Mouse (Mus musculus) large intestine, adult 2 months (tissue): ENCODE measurements around the gene D430041D05Rik. TPM values are rescaled to one million over a fixed set of nuclear protein-coding genes. Genes with fewer than 3 reads are reported as not detected.
A peak's percentile ranks its signal among the peaks of the same experiment; 100 is the strongest.
"Not testable (repeated sequence)": the region's sequence is repeated elsewhere in the genome, so short reads cannot be mapped to it uniquely, and the experiment has no call there.

Source experiments
- DNase-seq: peaks from one replicate; pipeline ENCODE4 v3.0.0-alpha.2; 2012; ENCODE audit warnings: low read depth, low spot score
- WGBS: fragments of 180-500 bp; shearing (Covaris S2); methylation state at CpG from one replicate; pipeline ENCODE4 v1.1.7; 2018; 5-methylcytosine and 5-hydroxymethylcytosine counted together
- polyA plus RNA-seq: library from polyadenylated mRNA; depleted of rRNA; stranded (reverse); fragments of >200 nt; gene quantifications from 2 replicates; pipeline ENCODE4 v1.2.3, GENCODE M21; 2012

Gene D430041D05Rik
- polyA plus RNA-seq, 1 experiment: not detected

DNA sequence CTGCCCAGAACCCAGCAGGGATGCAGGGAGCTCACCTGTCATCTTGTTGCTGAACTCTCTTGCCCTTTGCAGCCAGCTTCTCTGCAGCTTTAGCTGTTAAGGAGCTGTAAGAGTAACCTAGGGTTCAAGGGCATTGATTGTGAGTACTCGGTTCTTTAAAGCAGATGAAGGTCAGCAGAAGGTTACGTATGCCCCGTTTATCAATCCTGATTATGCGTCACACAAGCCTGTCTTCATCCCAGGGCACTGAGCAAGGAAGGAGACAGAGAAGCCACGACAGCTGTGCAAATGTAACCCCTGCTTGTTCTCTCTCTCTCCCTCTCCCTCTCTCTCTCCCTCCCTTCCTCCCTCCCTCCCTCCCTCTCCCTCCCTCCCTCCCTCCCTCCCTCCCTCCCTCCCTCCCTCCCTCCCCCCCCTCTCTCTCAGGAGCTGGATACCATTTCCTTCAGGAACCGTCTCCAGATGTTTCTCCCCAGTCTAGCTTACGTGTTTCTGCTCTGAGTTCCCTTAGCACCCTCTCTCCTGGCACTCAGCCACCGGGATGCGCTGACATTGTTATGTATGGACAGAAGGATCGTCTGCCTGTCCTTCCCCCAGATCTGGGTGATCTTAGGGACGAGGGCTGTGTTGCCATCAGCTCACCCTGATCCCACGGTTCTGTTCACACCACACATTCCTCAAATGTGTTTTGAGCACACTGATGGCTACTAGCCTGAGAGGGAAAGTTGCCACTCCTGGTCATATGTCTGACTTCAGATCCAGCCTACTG lies 277.6 kb downstream of the D430041D05Rik start:
- no peak for DNase-seq
- 24% methylated on average over 12 of the region's 12 CpGs for WGBS

DNA sequence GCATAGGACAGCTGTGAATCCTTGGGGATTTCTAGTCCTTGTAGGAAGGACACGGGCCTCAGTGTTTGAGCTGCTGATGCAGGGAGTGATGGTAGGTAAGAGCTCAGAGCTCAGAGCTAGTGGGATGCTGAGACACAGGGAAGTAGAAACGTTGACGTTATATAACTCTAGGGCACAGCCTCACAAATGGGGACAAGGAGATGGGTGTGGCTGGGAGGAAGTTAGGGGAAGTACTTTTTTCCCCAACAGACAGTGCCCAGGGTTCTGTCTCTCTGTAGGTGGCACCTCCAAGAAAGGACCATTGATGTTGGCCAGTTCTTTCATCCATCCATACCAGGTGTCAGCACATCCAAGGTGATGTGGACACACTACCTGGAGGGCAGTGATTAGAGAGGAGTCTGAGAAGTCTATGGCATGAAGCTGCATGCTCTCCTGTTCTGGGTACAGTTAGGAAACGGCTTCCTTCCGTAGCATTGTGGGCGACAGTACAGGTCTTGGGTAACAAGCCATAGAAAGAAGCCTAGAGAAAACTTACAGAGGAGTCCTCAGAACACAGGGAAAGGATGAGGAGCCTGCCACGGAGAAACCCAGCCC lies 278.4 kb downstream of the D430041D05Rik start:
- DNase-seq: no peak
- WGBS: 65% methylated on average over 7 of the region's 7 CpGs

DNA sequence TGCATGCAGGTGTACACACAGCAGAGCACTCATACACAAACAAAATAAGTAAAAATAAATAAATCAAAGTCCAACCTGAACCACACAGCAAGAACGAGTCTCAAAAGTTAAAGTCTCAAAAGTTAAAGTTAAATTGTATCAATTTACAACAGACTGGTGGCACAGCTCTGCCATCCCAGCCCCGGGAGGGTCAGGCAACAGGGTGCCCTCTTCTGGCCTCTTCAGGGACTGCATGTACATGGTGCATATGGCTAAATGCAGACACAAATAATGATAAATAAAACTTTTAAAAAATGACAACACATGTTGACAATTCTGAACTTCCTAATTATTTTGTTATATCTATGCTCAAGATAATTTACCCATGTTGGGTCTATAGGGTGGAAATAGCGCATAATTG lies 279.8 kb downstream of the D430041D05Rik start:
- WGBS: 49% methylated on average over 3 of the region's 3 CpGs
- DNase-seq: no peak

DNA sequence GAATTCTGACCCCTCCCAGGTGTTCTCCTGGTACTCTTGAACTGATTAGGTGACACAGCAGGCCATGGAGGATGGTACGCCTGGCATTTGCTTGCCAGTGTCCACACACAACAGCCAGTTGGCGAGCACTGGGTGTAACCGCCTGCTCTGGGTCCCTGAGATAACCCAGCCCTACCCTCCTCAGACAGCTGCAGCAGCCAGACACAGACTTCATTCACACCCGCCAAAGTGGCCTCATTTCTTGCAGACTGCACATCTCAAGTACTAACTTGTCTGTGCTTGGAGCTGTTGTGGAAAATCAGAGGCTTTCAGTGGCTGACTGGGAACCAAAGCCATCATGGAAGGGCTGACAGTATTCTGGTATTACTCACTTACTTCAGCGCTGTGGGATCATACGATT lies 280.6 kb downstream of the D430041D05Rik start:
- WGBS: 39% methylated on average over 6 of the region's 6 CpGs
- no peak for DNase-seq

DNA sequence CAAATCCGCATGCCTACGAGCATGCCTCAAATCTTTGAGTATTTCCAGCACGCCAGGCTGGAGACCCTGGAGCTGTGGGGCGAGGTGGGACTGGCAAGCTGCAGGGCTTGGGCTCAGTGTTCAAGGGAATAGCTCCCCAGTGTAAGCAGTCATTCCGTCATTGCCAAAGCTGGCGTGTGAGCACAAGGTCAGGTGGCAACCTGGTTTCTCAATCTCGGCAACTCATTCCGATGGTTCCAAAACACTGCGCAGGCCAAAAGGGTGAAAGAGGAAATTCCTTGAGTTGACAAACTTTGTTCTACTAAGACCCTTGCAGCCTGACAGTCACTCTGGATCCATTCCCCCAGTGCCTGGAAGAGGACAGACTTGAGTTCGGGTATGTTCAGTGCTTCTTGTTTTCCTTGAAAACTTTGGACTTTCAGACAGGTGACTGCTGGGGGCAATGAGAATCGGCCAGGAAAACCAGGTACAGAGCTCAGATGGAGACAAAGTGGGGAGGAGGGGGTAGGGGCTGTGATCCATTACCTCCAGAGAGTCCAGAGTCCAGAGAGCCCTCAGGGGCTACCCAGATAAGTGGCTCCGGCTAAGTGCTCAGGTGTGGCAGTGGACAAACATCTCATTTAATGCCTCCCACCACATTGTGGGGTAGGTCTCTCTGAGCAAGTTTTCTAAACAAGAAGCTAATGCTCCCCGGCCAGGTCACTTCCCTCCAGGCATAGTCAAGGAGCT lies 281.8 kb downstream of the D430041D05Rik start:
- 68% methylated on average over 13 of the region's 13 CpGs for WGBS
- DNase-seq: no peak

DNA sequence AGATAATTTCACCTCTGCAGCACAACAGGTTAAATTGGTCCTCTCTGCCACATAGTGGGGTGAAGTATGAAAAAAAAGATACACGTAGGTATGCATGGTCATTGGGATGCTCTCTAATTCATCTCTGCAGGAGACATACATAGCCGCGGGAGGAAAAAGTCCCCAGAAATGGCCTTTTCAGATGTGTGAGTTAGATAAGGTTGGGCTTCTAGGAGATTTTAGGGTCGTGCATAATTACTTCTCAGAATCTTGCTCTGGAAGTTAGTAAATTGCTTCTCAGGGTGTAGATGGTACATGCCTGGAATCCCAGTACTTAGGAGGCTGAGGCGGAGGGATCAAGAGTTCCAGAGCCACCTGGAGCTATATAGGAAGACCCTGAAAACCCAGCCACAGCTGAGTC lies 286.7 kb downstream of the D430041D05Rik start:
- 75% methylated on average over 5 of the region's 5 CpGs for WGBS
- DNase-seq: no peak

DNA sequence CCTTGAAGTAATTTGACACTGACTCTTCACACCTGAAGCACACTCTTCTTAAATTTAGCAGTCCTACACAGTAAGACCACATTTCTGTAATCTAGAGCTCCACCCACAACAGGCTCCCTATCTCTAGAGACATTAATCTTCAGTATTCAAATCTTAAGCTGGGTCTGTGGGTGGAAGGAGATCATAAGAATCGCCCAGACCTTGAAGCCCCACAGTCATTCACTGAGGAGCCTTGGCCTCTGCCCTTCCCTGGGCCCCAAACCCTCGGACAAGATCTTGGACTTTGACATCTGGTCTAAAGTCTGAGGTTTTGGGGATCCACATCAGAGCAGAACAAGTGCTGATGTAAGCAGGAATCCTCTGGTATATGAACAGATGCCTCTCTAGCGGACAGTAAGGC lies 287.3 kb downstream of the D430041D05Rik start:
- 42% methylated on average over 3 of the region's 3 CpGs for WGBS
- DNase-seq: no peak

DNA sequence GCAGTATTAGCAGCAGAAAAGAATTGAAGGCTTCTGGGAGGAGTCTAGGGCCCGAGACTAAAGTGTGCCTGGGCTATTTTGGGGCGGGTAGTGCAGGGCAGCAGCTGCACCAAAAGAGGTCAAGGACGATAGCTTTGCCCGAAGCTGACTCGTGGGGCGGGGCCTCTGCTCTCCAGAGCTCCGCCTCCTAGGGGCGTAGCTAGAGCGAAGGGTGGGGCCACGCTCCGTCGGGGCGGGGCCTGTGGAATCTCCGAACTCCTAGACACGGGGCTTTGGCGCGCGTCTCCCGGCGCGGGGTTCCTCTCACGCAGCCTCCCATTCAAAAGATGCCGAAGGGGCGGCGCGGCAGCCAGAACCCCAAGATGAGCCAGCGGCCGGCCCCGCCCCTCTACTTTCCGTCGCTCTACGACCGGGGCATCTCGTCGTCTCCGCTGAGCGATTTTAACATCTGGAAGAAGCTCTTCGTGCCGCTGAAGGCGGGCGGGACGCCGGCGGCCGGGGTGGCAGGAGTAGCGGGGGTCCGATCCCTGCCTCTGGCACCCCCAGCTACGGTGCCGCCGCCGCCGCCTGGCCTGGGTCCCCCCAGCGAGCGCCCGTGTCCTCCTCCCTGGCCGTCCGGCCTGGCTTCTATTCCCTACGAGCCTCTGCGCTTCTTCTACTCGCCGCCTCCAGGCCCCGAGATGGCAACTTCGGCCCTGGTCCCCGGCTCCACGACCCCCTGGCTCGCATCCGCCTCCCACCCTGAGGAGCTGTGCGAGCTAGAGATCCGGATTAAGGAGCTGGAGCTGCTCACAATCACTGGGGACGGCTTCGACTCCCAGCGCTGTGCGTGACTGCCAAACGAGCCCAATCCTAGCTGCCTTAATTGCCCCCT lies 288.1 kb downstream of the D430041D05Rik start, which contains the start of gene A930018P22Rik:
TSS of gene A930018P22Rik (plus strand) at position 265 of the 874 bp plus-strand sequence.
- WGBS: 2% methylated on average over 74 of the region's 74 CpGs
- DNase-seq: peak; percentile 47

DNA sequence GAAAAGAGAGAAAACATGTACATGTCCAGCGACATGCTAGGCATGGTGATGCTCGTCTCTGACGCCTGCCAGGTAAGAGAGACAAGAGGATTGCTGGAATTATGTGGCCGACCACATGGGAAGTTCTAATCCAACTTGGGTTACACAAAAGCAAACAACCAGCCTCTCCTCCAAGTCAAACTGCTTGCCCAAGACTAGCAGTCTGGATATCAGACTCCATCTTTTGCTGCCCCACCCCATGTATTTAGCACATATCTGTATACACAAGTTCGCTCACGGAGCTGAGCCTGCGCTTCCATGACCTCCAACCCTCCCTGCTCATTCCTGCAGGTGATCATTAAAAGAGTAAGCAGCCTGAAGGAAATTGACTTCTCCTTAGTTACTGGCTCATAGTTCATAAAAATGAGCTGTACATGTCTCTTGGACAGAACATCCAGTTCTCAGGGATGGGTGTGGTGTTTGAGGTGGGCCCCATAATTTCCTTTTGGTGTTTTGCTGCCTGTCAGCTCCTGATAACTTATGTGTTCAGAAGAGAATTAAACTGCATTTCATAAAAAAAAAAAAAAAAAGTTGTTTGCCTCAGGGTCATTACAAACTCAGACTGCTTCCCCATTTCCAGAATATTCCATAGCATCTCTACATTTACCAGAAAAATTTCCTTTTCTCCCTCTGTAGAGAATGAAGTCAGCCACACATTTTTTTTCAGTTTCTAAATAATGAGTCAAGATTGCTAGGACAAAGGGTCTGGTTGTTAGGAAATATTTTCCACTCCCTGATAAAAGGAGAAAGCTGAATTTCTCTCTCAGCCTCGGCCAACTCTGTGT lies 288.9 kb downstream of the D430041D05Rik start:
- 48% methylated on average over 8 of the region's 8 CpGs for WGBS
- no peak for DNase-seq

DNA sequence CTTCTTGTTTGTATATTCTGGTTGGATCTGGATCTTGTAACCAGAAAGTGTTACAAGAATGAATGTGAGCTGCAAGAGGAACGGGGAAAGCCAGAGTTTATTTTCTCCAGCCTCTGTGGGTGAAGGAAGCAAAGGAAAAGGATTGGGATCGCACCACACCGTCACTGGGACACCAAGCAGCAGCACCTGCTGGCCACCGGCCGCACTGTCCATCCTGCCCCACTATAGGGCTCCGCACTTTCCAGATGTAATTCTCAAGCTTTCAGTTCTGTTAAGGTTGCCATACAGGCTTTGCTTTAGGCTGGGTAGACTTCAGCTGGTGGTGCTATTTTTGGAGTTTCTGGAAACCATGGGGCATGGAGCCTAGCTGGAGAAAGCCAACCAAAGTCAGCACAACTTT lies 290.5 kb downstream of the D430041D05Rik start:
- DNase-seq: no peak
- WGBS: 68% methylated on average over 6 of the region's 6 CpGs

DNA sequence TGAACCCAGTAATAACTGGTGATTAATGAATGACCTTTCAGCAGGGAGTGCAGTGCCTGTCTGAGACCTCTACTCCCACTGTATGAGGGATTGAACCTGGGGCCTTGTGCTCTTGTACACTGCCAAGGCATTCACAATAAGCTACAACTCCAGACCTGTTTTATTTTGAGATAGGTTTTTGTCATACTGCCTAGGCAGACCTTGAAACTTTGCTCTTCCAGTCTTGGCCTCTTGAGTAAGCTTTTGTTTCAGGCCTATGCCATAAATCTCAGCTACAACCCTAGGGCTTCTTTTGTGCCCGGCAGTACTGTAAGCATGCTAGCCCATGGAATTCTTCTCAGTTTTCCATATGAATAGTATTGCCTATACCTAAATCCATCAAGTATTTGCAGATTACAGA lies 291.7 kb downstream of the D430041D05Rik start:
- WGBS: 52% methylated on average over 1 of the region's 1 CpGs

DNA sequence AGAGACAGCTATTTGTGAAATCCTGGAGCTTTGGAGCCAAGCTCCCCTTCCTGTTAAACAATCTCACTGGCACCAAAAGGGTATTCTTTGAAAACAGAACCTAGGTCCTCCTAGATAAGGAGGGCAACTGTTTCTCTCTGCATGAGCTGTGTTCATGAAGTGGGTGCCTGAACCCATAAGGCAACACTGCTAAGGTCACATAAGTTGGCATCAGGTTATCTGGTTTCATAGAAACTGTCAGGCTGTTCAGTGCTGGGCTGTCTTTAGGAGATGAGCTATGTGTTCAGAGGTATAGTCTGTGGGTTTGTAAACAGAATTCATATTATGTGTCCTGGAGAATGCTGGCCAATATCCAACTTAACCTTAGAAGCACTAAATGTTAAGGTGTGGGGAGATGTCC lies 293.6 kb downstream of the D430041D05Rik start:
- DNase-seq: not testable (repeated sequence)

More for the DNA sequence above, 291.7 kb downstream of the D430041D05Rik start:
- no peak for DNase-seq

DNA sequence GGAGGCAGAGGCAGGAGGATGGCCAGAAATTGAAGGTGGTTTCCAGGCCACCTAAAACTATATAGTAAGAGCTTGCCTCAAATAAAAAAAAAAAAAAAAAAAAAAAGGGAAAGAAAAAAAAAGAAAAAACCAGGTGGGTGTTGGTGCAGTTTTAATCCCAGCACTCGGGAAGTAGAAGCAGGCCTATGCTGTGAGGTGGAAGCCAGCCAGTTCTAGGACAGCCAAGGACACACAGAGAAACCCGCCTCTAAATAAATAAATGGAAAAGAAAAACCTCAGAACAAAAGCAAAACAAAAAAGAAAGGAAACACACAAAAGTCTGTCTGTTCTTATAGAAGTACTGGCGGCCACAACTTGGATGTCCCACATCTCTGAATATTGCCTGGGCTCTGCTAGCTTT lies 295.9 kb downstream of the D430041D05Rik start:
- 63% methylated on average over 3 of the region's 3 CpGs for WGBS
- no peak for DNase-seq

DNA sequence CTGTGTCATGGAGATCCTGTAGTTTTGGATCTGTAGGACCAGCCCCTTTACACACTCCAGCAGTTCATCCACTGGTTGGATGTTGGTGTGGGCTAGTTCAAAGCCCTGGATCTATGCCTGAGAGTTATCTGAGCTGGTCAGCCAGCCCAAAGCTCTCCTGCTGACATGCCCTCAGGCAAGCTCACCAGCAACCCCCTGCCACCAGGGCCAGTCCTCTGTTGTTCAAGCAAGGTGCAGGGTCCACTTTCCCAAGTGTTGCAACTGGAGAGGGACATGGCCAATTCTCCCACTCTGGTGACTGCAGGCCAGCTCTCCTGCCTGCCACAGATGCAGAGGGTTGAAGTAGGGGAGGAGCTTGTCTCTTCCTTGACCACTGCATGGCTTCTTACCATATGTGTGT lies 297.2 kb downstream of the D430041D05Rik start:
- not testable (repeated sequence) for DNase-seq

DNA sequence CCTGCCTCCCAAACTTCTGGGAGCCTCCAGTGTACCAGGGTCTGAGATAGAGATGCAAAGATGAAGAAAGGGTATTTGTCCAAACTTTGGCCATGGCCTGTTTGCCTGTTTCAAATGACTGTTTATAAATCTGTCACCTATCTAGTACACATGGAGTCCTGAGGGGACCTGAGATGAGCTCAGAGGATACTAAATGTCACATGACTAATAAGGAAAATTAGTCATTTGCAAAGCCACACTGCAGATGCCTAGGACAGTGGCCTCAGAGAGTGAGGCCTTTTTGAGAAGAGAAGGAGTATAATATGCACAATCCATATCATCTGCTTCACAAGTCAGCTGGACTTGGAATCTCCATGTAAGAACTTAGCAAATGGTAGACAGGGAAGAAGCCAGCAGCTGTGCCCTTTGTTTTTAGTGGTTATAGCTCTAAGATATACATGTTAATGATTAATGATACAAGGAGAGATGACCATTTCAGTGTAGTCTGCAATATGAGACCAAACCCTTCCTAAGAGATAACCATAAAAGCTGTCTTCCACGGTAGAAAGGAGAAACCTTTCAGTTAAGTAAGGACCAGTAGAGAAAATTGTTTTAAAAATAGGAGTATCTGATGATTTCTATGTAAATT lies 299.5 kb downstream of the D430041D05Rik start:
- WGBS: no CpG with 5 or more reads among the region's 1 CpGs
- not testable (repeated sequence) for DNase-seq

DNA sequence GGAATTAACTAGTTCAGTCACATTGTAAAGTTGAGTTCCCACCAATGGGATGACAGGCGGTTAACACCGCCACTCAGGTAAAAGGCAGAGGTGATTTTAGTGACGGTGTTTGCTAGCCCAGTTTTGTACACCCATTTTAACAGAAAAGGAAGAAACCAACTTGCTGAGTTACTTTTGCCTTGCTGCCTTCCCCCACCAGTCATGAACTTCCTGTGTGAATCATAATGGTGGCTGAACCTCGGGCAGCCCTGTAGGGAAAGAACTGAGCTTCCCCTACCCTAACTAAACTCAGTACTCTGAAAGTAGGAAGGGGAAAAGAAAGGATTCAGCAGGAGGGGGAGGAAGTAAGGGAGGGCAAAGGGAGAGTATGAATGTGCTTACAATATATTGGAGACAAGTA lies 300.8 kb downstream of the D430041D05Rik start:
- 81% methylated on average over 4 of the region's 4 CpGs for WGBS
- DNase-seq: no peak

DNA sequence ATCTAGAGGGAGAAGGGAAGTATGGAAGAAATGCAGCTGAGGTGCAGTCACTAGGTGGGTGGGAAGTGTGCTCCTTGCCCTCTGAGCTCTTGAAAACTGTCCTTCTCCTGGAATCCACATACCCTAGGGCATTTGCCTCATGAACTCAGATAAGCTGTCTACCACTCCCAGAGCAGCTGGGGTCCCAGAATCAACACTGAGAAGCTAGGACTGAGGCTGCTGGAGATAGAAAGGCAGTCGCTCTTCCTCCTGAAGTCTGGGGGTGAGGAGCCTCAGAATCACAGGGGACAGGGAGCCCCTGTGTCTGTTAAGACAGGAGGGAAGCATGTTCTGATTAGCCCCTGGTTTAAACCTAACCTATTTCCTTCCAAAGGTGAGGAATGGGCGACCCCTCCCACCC lies 301.3 kb downstream of the D430041D05Rik start:
- 89% methylated on average over 2 of the region's 2 CpGs for WGBS
- no peak for DNase-seq

DNA sequence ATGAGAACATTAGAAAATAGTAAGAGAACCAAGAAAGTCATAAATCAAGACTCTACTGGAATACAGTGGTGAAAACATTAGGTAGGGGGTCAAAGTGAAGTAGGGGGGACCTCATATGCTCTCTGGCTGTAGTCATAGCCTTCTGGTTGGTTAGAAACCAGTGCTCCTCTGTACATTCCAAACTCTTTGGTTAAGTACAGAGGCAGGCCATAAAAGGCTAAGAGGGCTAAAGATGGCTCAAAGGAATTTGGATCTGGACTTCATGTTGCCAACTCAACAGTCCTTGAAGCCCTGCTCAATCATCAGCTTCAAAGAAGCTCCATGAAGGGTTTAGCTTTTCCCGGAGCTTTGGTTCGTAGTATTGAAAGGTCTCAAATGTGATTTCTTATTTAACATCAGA lies 301.8 kb downstream of the D430041D05Rik start:
- WGBS: 88% methylated on average over 2 of the region's 2 CpGs
- not testable (repeated sequence) for DNase-seq

DNA sequence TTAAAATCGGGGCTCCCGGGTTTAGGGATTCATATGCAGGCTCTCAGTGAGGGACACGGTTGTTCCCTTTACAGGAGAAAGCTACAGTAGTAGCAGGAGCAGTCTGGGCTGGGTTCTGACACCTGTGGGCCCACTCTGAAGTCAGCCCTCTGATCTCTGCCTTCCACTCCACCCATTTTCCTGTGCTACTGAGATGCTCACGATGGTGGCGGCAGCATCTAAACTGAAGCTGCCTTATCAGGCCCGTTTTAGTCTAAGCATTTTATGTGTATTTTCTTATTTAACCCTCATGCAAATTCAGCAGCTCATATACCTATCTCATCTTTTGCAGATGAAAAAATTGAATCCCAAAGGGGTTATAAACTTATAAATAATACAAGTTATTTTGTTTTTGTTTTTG lies 306.0 kb downstream of the D430041D05Rik start:
- WGBS: 82% methylated on average over 6 of the region's 6 CpGs
- no peak for DNase-seq
